Mouse (Mus musculus) myocyte (in vitro differentiated cells): Measurements from ENCODE around the gene Abhd12. TPM values are rescaled to one million over a fixed set of nuclear protein-coding genes. Genes with fewer than 3 reads are reported as not detected.

Source experiments
- H3K27me3 ChIP-seq: one replicate; pipeline ENCODE4 v1.6.1; 2011; ENCODE audit not compliant: control insufficient read depth, insufficient read depth, insufficient read length
- H3K36me3 ChIP-seq: one replicate; pipeline ENCODE4 v1.6.1; 2011; ENCODE audit not compliant: control insufficient read depth, insufficient read depth
- H3K4me2 ChIP-seq: one replicate; pipeline ENCODE4 v1.6.1; 2011; ENCODE audit warnings: low read depth, control low read depth
- H3K4me3 ChIP-seq: one replicate; pipeline ENCODE4 v1.5.1; 2011; ENCODE audit warnings: mild to moderate bottlenecking, control low read depth, moderate library complexity
- H3K79me2 ChIP-seq: one replicate; pipeline ENCODE4 v1.6.1; 2011; ENCODE audit not compliant: control insufficient read depth, insufficient read depth
- H3ac ChIP-seq: one replicate; pipeline ENCODE4 v1.6.1; 2011; ENCODE audit not compliant: control insufficient read depth, insufficient read length
- CEBPB ChIP-seq: IDR thresholded peaks from 2 replicates; pipeline ENCODE4 v1.6.1; 2011; ENCODE audit warnings: mild to moderate bottlenecking, moderate library complexity; ENCODE audit not compliant: poor library complexity, insufficient read depth, severe bottlenecking
- E2F4 ChIP-seq: IDR thresholded peaks from one replicate; pipeline ENCODE4 v1.6.1; 2011; ENCODE audit warnings: mild to moderate bottlenecking, control low read depth, moderate library complexity; ENCODE audit not compliant: insufficient read depth
- MAX ChIP-seq: IDR thresholded peaks from one replicate; pipeline ENCODE4 v1.6.1; 2011; ENCODE audit warnings: low read depth, mild to moderate bottlenecking, control low read depth
- MYOD1 ChIP-seq, 3 experiments: IDR thresholded peaks; one replicate each; pipeline ENCODE4 v1.6.1; 2011; ENCODE audit warnings: control low read depth in 2 of 3, low read depth in 2 of 3, mild to moderate bottlenecking in 2 of 3, moderate library complexity in 1 of 3; ENCODE audit not compliant: insufficient read length in 2 of 3, control insufficient read depth in 1 of 3
- MYOG ChIP-seq, 3 experiments: IDR thresholded peaks; one replicate each; pipeline ENCODE4 v1.6.1; 2011; ENCODE audit warnings: control low read depth in 2 of 3, low read depth in 2 of 3, mild to moderate bottlenecking in 2 of 3; ENCODE audit not compliant: insufficient read length in 2 of 3, control insufficient read depth in 1 of 3, insufficient read depth in 1 of 3
- POLR2A ChIP-seq: IDR thresholded peaks from one replicate; pipeline ENCODE4 v1.6.1; 2011; ENCODE audit warnings: low read depth, mild to moderate bottlenecking, control low read depth, moderate library complexity; ENCODE audit not compliant: insufficient read length
- POLR2AphosphoS2 ChIP-seq: IDR thresholded peaks from one replicate; pipeline ENCODE4 v1.6.1; 2011; ENCODE audit warnings: low read depth, control low read depth; ENCODE audit not compliant: insufficient read length
- REST ChIP-seq: IDR thresholded peaks from one replicate; pipeline ENCODE4 v1.6.1; 2011; ENCODE audit warnings: mild to moderate bottlenecking, control low read depth, moderate library complexity; ENCODE audit not compliant: insufficient read depth, insufficient read length
- SRF ChIP-seq: IDR thresholded peaks from one replicate; pipeline ENCODE4 v1.6.1; 2011; ENCODE audit warnings: low read depth; ENCODE audit not compliant: control insufficient read depth, insufficient read length
- TCF12 ChIP-seq: IDR thresholded peaks from one replicate; pipeline ENCODE4 v1.6.1; 2011; ENCODE audit warnings: mild to moderate bottlenecking, control low read depth; ENCODE audit not compliant: poor library complexity, insufficient read depth, severe bottlenecking
- TCF3 ChIP-seq: IDR thresholded peaks from one replicate; pipeline ENCODE4 v1.6.1; 2011; ENCODE audit warnings: low read depth, control low read depth; ENCODE audit not compliant: insufficient read length
- USF1 ChIP-seq: IDR thresholded peaks from one replicate; pipeline ENCODE4 v1.6.1; 2011; ENCODE audit warnings: low read depth, mild to moderate bottlenecking, control low read depth, moderate library complexity
- polyA plus RNA-seq: library from polyadenylated mRNA; unstranded; fragments of >200 nt; fragmentation: generic; extraction: Trizol; gene quantifications from one replicate; pipeline ENCODE4 v1.2.1, GENCODE M21; 2012; ENCODE audit warnings: missing spikeins

Gene Abhd12
- polyA plus RNA-seq, 1 experiment: 50.7 TPM

GRCm38 (mm10) chr2:150927038-150927720, 22.6 kb upstream of the Abhd12 start:
- Histone ChIP-seq H3K4me2 (no peak overlapping the region), H3K79me2 (no peaks in the 10 kb centered on the region), H3K27me3 (no peaks in the 10 kb centered on the region), H3K4me3 (no peak overlapping the region), H3ac (no peak overlapping the region), H3K36me3 (no peaks in the 10 kb centered on the region)
- TF ChIP-seq REST (no peak), MYOD1 (IDR thresholded peaks at IDR 0.05; ENCODE audit: control insufficient read depth in 1 of 3, insufficient read length in 2 of 3, low read depth in 2 of 3) (no peak), MAX (no peak), MYOG (IDR thresholded peaks at IDR 0.05; ENCODE audit: control insufficient read depth in 1 of 3, insufficient read depth in 1 of 3, insufficient read length in 2 of 3, low read depth in 2 of 3) (no peak), CEBPB (no peak), SRF (no peak), TCF12 (no peak), E2F4 (no peak), USF1 (no peak), TCF3 (no peak)

- Histone ChIP-seq H3K36me3 (no peaks in the 10 kb centered on the region), H3K4me2 (no peak overlapping the region), H3K79me2 (no peaks in the 10 kb centered on the region), H3ac (no peak overlapping the region), H3K4me3 (no peak overlapping the region), H3K27me3 (no peaks in the 10 kb centered on the region)
- TF ChIP-seq E2F4 (no peak), REST (no peak), MYOD1 (IDR thresholded peaks at IDR 0.05; ENCODE audit: control insufficient read depth in 1 of 3, insufficient read length in 2 of 3, low read depth in 2 of 3) (no peak), CEBPB (no peak), POLR2AphosphoS2 (no peak), USF1 (no peak), POLR2A (no peak), MYOG (IDR thresholded peaks at IDR 0.05; ENCODE audit: control insufficient read depth in 1 of 3, insufficient read depth in 1 of 3, insufficient read length in 2 of 3, low read depth in 2 of 3) (no peak), SRF (no peak), MAX (no peak), TCF12 (no peak), TCF3 (no peak)
Measured at GRCm38 (mm10) chr2:150923505-150923904, 19.0 kb upstream of the Abhd12 start.

- no peaks in the 10 kb centered on the region for H3K79me2 ChIP-seq
- no peaks in the 10 kb centered on the region for H3K36me3 ChIP-seq
- no peak overlapping the region for H3K4me3 ChIP-seq
- no peaks in the 10 kb centered on the region for H3K27me3 ChIP-seq
- TF ChIP-seq MYOD1 (IDR thresholded peaks at IDR 0.05; ENCODE audit: control insufficient read depth in 1 of 3, insufficient read length in 2 of 3, low read depth in 2 of 3): no peak
- no peak overlapping the region for H3ac ChIP-seq
- H3K4me2 ChIP-seq: no peak overlapping the region
Measured at GRCm38 (mm10) chr2:150923026-150923425, 18.5 kb upstream of the Abhd12 start.

DNA sequence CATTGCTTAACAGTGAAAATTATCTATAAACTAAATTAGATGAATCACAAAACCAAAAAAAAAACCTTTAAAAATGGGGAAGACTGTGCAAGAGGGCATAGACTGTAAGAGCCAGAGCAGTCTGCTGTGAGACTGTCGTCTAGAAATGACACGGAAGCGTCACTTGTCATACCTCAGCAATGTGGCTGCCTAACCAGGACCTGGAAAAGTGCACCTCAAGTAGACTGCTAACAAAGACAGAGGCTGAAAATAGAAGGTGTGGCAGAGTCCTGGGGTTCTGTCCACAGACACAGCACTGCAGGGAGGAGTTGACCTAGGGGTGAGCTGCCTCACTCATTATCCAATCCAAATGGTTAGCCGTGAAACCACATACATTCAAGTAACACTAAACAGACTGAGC, 17.6 kb upstream of the Abhd12 start:
- Histone ChIP-seq H3K4me3 (no peak overlapping the region), H3K79me2 (no peaks in the 10 kb centered on the region), H3ac (no peak overlapping the region), H3K36me3 (no peaks in the 10 kb centered on the region), H3K27me3 (no peaks in the 10 kb centered on the region), H3K4me2 (no peak overlapping the region)
- TF ChIP-seq REST (no peak), SRF (no peak), TCF12 (no peak), POLR2AphosphoS2 (no peak), TCF3 (no peak), MYOG (IDR thresholded peaks at IDR 0.05; ENCODE audit: control insufficient read depth in 1 of 3, insufficient read depth in 1 of 3, insufficient read length in 2 of 3, low read depth in 2 of 3) (no peak), MAX (no peak), MYOD1 (IDR thresholded peaks at IDR 0.05; ENCODE audit: control insufficient read depth in 1 of 3, insufficient read length in 2 of 3, low read depth in 2 of 3) (no peak), POLR2A (no peak)

DNA sequence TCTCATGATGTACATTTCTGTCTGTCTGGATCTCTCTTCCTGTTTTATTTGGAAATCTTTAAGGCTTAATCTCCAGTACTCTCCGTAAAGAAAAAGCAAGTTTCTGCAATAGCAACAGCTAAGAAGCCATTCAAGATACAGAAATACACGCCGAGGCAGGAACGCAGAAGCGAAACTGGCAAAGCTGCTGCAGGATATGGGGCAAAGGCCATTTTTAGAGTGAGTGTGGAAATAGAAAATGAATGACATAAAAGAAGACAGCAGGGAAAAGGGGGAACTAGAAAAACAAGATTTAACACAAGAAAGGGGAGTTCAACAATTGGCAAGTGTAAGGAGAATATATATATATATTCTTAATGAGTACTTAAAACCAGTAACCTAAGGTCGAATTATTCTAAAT, 17.2 kb upstream of the Abhd12 start:
- TF ChIP-seq POLR2AphosphoS2 (no peak), USF1 (no peak), MYOG (IDR thresholded peaks at IDR 0.05; ENCODE audit: control insufficient read depth in 1 of 3, insufficient read depth in 1 of 3, insufficient read length in 2 of 3, low read depth in 2 of 3) (no peak), POLR2A (no peak), SRF (no peak), CEBPB (no peak), E2F4 (no peak), MAX (no peak), TCF12 (no peak), MYOD1 (IDR thresholded peaks at IDR 0.05; ENCODE audit: control insufficient read depth in 1 of 3, insufficient read length in 2 of 3, low read depth in 2 of 3) (no peak), TCF3 (no peak), REST (no peak)
- Histone ChIP-seq H3K27me3 (no peaks in the 10 kb centered on the region), H3K4me2 (no peak overlapping the region), H3ac (no peak overlapping the region), H3K36me3 (no peaks in the 10 kb centered on the region), H3K79me2 (no peaks in the 10 kb centered on the region), H3K4me3 (no peak overlapping the region)
